Mouse (Mus musculus) heart, embryonic 13.5 days (tissue): Measurements from ENCODE around the gene Ttc30b. TPM values are rescaled to one million over a fixed set of nuclear protein-coding genes. Genes with fewer than 3 reads are reported as not detected.
"Not testable (repeated sequence)": the region's sequence is repeated elsewhere in the genome, so short reads cannot be mapped to it uniquely, and the experiment has no call there.

Source experiments
- ATAC-seq: fragments of 200-750 bp; cut with Nextera tagmentation; 2 replicates; pipeline ENCODE4 v1.8.0; 2017; ENCODE audit warnings: moderate TSS enrichment; ENCODE audit not compliant: insufficient number of reproducible peaks, low FRiP score, low TSS enrichment; ENCODE audit errors: extremely low read depth
- H3K27ac ChIP-seq: fragments of 300-500 bp; sonication (generic); replicated peaks from 2 replicates; pipeline ENCODE4 v1.5.1; 2015; ENCODE audit warnings: moderate library complexity, mild to moderate bottlenecking, inconsistent platforms
- H3K27me3 ChIP-seq: fragments of 300-500 bp; sonication (generic); replicated peaks from 2 replicates; pipeline ENCODE4 v1.6.1; 2015; ENCODE audit warnings: mild to moderate bottlenecking, inconsistent platforms
- H3K36me3 ChIP-seq: fragments of 300-500 bp; sonication (generic); 2 replicates; pipeline ENCODE4 v1.6.1; 2015; ENCODE audit warnings: mild to moderate bottlenecking, inconsistent platforms
- H3K4me1 ChIP-seq: fragments of 300-500 bp; sonication (generic); 2 replicates; pipeline ENCODE4 v1.6.1; 2015; ENCODE audit warnings: inconsistent platforms
- H3K4me2 ChIP-seq: fragments of 300-500 bp; sonication (generic); 2 replicates; pipeline ENCODE4 v1.6.1; 2015; ENCODE audit warnings: inconsistent platforms, mild to moderate bottlenecking, moderate library complexity
- H3K4me3 ChIP-seq: fragments of 300-500 bp; sonication (generic); 2 replicates; pipeline ENCODE4 v1.5.1; 2015; ENCODE audit warnings: moderate library complexity, mild to moderate bottlenecking, inconsistent platforms
- H3K9ac ChIP-seq: fragments of 300-500 bp; sonication (generic); 2 replicates; pipeline ENCODE4 v1.6.1; 2015; ENCODE audit warnings: inconsistent platforms, mild to moderate bottlenecking, moderate library complexity
- H3K9me3 ChIP-seq: fragments of 300-500 bp; sonication (generic); 2 replicates; pipeline ENCODE4 v1.6.1; 2016; ENCODE audit warnings: inconsistent platforms
- WGBS: fragments of 180-500 bp; shearing (Covaris S2); methylation state at CpG from one replicate; pipeline ENCODE4 v1.1.7; 2015; ENCODE audit warnings: mixed read lengths; 5-methylcytosine and 5-hydroxymethylcytosine counted together
- polyA plus RNA-seq: library from polyadenylated mRNA; unstranded; fragments of >200 nt; fragmentation: Nextera tagmentation; extraction: Ambion mirVana; gene quantifications from 2 replicates; pipeline ENCODE4 v1.2.1, GENCODE M21; 2015

Gene Ttc30b
- polyA plus RNA-seq: 8.6 and 10.6 TPM in 2 replicates

- no peaks in the 10 kb centered on the region for H3K36me3 ChIP-seq
- ATAC-seq: no peak; the same call in 1 of the 2 replicates
- peak within 1 kb of the TSS; percentile 59 for H3K4me3 ChIP-seq
- H3K4me2 ChIP-seq: peak within 1 kb of the TSS; percentile 78
- H3K9ac ChIP-seq: peak within 1 kb of the TSS; percentile 78
- 3% methylated on average over 38 of the region's 42 CpGs for WGBS
- no peaks in the 10 kb centered on the region for H3K27me3 ChIP-seq
- H3K4me1 ChIP-seq: peaks cover 27% of the 10 kb centered on the region
- H3K27ac ChIP-seq: peak within 1 kb of the TSS; percentile 71
- H3K9me3 ChIP-seq: no peaks in the 10 kb centered on the region
Measured at GRCm38 (mm10) chr2:75938117-75939063, at the start of gene Ttc30b. Ttc30b (minus strand) TSS chr2:75938585.

DNA sequence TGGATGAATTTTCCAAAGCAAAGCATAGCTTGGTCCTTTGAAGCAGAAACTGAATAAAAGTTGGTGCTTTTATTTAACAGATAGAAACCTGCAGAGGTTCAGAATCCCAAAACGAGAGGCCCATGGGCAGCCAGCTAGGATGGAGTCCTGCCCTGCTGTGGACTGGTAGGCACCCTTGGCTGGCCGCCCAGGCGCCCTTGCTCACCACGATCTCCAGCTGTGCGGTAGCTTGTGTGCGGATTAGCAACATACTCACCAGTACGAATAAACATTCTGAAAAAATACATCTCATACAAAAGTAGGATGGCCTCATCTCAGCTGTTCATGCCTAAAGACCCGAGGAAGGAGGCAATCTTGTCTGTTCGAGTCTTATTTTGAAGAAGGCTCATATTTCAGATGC, 49.4 kb upstream of the Ttc30b start:
- Histone ChIP-seq H3K4me1 (peaks cover 34% of the 10 kb centered on the region), H3K4me3 (no peak overlapping the region), H3K4me2 (no peak overlapping the region), H3K36me3 (no peaks in the 10 kb centered on the region), H3K27ac (no peak overlapping the region), H3K9me3 (no peaks in the 10 kb centered on the region), H3K27me3 (no peaks in the 10 kb centered on the region), H3K9ac (no peak overlapping the region)
- WGBS: 62% methylated on average over 9 of the region's 9 CpGs
- no peak for ATAC-seq

- no peaks in the 10 kb centered on the region for H3K27me3 ChIP-seq
- no peaks in the 10 kb centered on the region for H3K36me3 ChIP-seq
- H3K9me3 ChIP-seq: no peaks in the 10 kb centered on the region
- peaks cover 19% of the 10 kb centered on the region for H3K4me1 ChIP-seq
- no peak overlapping the region for H3K27ac ChIP-seq
- ATAC-seq: no peak
- H3K4me3 ChIP-seq: no peak overlapping the region
- H3K9ac ChIP-seq: no peak overlapping the region
- 6% methylated on average over 2 of the region's 2 CpGs for WGBS
- no peak overlapping the region for H3K4me2 ChIP-seq
Measured at GRCm38 (mm10) chr2:75985124-75985523, 46.7 kb upstream of the Ttc30b start.

DNA sequence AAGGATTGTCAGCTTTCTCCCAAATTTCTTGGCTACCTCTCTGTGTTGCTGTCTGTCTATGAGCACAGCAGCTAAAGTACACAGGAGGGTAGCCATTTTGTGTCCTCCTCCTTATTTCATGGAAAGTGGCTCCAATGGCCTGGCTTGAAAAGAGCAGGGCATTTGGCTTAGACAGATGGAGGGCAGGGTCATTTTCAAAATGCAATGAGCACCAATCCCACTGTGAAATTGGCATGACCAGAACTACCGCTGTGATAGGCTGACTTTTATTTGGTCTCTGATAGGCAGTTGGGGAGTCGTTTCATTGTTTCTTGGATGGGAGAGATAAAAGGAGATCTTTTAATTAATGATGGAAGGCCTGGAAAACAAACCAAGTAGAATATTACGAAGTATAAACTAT, 45.5 kb upstream of the Ttc30b start:
- no peak for ATAC-seq
- Histone ChIP-seq H3K4me3 (no peak overlapping the region), H3K9ac (no peak overlapping the region), H3K9me3 (no peaks in the 10 kb centered on the region), H3K4me2 (no peak overlapping the region), H3K4me1 (peaks cover 17% of the 10 kb centered on the region), H3K27me3 (no peaks in the 10 kb centered on the region), H3K27ac (no peak overlapping the region), H3K36me3 (no peaks in the 10 kb centered on the region)
- 76% methylated on average over 3 of the region's 3 CpGs for WGBS

DNA sequence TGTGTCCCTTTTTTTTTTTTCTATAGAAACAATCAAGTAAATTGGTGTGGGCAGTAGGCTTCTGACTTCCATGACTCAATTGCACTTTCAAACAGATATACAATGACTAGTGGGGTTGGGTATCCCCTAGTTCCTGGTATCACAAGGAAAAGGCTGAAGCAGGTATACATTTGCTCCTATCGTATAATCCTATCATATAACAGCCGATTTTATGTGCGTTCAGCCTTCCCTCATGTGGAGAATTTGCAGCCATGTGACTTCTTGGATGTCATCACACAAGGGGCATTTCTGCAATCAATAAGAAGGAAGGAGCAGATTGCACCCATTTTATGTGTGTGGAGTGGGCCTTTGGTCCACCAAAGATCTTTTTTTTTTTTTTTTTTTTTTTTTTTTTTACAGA, 44.7 kb upstream of the Ttc30b start:
- 95% methylated on average over 3 of the region's 3 CpGs for WGBS
- H3K9me3 ChIP-seq: no peaks in the 10 kb centered on the region
- no peak overlapping the region for H3K4me2 ChIP-seq
- no peak overlapping the region for H3K9ac ChIP-seq
- H3K4me3 ChIP-seq: no peak overlapping the region
- no peaks in the 10 kb centered on the region for H3K27me3 ChIP-seq
- no peaks in the 10 kb centered on the region for H3K36me3 ChIP-seq
- no peak for ATAC-seq
- peaks cover 11% of the 10 kb centered on the region for H3K4me1 ChIP-seq
- H3K27ac ChIP-seq: no peak overlapping the region

DNA sequence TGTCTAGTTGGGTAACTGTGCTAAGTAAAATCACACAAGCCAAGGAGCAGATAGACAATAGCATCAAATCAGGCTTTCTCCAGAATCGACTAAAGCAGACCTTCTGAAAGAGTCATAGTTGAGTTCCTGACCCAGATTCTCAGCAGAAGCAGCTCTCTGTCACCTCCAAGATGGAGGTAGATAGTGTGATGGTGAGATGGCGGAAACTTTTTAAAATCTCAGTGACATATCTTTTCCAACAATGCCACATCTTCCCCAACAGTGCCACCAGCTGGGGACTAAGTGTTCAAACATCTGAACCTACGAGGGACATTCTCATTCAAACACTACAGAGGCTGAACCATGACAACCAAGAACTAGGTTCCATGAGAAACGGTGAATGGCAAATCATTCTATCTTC, 44.2 kb upstream of the Ttc30b start:
- H3K27me3 ChIP-seq: no peaks in the 10 kb centered on the region
- no peak overlapping the region for H3K4me2 ChIP-seq
- no peaks in the 10 kb centered on the region for H3K36me3 ChIP-seq
- H3K4me3 ChIP-seq: no peak overlapping the region
- WGBS: 90% methylated on average over 4 of the region's 4 CpGs
- H3K9me3 ChIP-seq: no peaks in the 10 kb centered on the region
- H3K27ac ChIP-seq: no peak overlapping the region
- H3K9ac ChIP-seq: no peak overlapping the region
- peaks cover 6% of the 10 kb centered on the region for H3K4me1 ChIP-seq
- ATAC-seq: no peak

DNA sequence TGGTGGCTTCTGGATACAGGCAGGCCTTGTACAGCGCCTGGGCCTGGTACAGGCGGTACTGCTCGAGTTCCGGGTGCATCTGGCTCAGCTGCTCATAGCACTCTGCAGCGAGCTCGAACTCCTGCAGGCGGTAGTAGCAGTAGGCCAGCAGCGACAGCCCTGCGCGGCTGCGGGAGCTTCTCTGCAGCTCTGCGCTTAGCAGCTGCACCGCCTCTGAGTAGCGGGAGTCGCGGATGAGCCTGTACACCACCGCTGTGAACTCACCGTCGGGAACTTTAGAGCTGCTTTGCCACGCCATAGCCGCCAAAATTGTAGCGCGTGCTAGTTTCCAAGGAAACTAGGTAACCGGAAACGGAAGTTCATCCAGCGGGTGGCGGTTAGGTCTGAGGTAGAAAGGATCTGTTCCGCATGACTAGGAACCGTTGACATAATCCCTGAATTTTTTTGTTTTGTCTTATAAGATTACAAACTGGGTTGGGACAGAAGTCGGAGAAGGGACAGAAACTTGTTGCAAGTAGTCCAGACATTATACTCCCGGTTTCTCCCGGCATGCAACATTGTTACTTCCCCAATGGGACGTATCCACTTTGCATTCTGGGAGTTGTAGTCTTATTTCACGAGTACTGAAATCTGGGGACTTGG, 43.2 kb upstream of the Ttc30b start, which contains the start of gene Ttc30a1:
Gene Ttc30a1, minus strand, starts transcription at position 528 of the 642 bp plus-strand sequence.
- H3K27me3 ChIP-seq, H3K36me3 ChIP-seq, H3K9me3 ChIP-seq, H3K4me1 ChIP-seq: not testable (repeated sequence)
- 2% methylated on average over 33 of the region's 34 CpGs for WGBS
- Histone ChIP-seq H3K27ac (0 out of 2 replicates have a peak within 1 kb of the TSS, but pooled peaks have one; percentile 48), H3K4me3 (peak within 1 kb of the TSS; percentile 63), H3K4me2 (peak within 1 kb of the TSS; percentile 76), H3K9ac (peak within 1 kb of the TSS; percentile 75)
- 0 out of 2 replicates have a peak, but pooled peaks have one; percentile 38 for ATAC-seq

- not testable (repeated sequence) for ATAC-seq, H3K9me3 ChIP-seq, H3K4me1 ChIP-seq, H3K36me3 ChIP-seq, H3K27me3 ChIP-seq, H3K27ac ChIP-seq
- Histone ChIP-seq H3K4me3 (peak overlapping the region; percentile 63), H3K4me2 (peak overlapping the region; percentile 76), H3K9ac (peak overlapping the region; percentile 75)
- 86% methylated on average over 13 of the region's 13 CpGs for WGBS
Measured at GRCm38 (mm10) chr2:75980933-75981439, 42.6 kb upstream of the Ttc30b start.

DNA sequence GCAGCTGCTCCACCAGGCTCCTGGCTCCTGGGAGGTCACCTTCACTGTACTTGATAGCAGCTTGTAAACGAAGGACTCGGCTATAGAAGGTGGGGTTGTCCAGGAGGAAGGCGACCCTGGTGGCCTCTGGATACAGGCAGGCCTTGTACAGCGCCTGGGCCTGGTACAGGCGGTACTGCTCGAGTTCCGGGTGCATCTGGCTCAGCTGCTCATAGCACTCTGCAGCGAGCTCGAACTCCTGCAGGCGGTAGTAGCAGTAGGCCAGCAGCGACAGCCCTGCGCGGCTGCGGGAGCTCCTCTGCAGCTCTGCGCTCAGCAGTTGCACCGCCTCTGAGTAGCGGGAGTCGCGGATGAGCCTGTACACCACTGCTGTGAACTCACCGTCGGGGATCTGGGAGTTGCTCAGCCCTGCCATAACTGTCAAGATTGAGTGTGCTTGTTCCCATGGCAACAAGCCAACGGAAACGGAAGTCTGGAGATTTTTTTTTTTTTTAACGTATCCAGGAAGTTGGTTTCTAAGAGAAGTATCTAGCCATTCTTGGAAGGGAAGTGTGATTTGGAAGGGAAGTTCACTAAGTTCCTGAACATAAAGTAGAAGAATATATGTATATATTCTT, 39.5 kb upstream of the Ttc30b start, which contains the start of gene Ttc30a2:
Gene Ttc30a2, minus strand, starts transcription at position 419 of the 617 bp plus-strand sequence.
- H3K9me3 ChIP-seq, H3K9ac ChIP-seq, H3K36me3 ChIP-seq, H3K27me3 ChIP-seq, ATAC-seq, H3K27ac ChIP-seq: not testable (repeated sequence)
- H3K4me1 ChIP-seq: peaks cover 12% of the 10 kb centered on the region
- peak within 1 kb of the TSS; percentile 33 for H3K4me3 ChIP-seq
- WGBS: 29% methylated on average over 17 of the region's 24 CpGs
- H3K4me2 ChIP-seq: peak within 1 kb of the TSS; percentile 56

DNA sequence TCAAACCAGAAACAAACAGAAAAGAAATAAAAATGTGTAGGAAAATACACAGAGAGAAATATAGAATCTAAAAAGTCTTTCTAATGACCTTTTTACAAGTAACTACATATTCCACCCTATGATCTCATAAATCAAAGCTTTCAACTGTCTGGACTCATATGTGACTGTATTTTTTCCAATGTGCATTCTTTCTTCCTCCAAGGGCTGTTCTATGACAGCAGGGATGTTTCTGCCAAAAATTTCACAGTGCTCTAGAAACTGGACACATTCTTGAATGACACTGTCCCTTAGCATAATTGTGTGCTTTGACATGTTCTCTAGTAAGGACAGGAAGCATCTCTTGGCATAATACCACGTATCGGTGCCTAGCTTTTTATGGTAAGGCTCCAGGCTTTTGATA, 37.7 kb upstream of the Ttc30b start:
- not testable (repeated sequence) for H3K9me3 ChIP-seq, H3K9ac ChIP-seq, H3K4me2 ChIP-seq, ATAC-seq, H3K4me1 ChIP-seq, H3K36me3 ChIP-seq, H3K27me3 ChIP-seq, H3K4me3 ChIP-seq, H3K27ac ChIP-seq
- WGBS: 69% methylated on average over 2 of the region's 2 CpGs

DNA sequence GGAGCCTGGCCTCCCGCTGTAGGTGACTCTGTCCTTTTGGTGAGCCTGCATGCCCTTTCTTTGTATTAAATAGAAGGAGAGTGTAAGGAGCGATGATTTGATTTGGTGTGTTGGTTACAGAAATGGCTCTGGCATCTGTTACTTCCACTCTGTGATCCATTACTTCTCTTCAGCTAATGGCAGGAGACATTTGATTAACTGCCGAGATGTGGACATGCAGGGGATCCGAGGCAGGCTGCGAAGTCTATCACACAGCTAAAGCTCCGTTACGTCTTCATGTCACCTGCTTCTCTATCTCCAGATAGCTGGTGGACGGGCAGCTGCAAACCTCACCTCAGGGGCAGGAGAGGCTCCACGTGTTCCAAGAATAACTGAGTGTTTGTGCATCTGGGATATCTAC, 35.7 kb upstream of the Ttc30b start:
- Histone ChIP-seq H3K4me3 (no peak overlapping the region), H3K4me1 (peaks cover 9% of the 10 kb centered on the region), H3K4me2 (peak overlapping the region; percentile 11; the same call in 1 of the 2 replicates), H3K27me3 (no peaks in the 10 kb centered on the region), H3K9me3 (no peaks in the 10 kb centered on the region), H3K27ac (no peak overlapping the region), H3K36me3 (no peaks in the 10 kb centered on the region), H3K9ac (no peak overlapping the region)
- WGBS: 38% methylated on average over 9 of the region's 9 CpGs
- no peak for ATAC-seq
